Mouse (Mus musculus): ENCODE measurements around the gene Lyve1. TPM values are rescaled to one million over a fixed set of nuclear protein-coding genes. Genes with fewer than 3 reads are reported as not detected.

Gene Lyve1
- 15.6 TPM for polyA plus RNA-seq (2014; fragmentation: Illumina TruSeq; extraction: RNeasy Lipid Tissue Mini Kit (QIAGEN cat#74804); ENCODE audit: low replicate concordance)

DNA sequence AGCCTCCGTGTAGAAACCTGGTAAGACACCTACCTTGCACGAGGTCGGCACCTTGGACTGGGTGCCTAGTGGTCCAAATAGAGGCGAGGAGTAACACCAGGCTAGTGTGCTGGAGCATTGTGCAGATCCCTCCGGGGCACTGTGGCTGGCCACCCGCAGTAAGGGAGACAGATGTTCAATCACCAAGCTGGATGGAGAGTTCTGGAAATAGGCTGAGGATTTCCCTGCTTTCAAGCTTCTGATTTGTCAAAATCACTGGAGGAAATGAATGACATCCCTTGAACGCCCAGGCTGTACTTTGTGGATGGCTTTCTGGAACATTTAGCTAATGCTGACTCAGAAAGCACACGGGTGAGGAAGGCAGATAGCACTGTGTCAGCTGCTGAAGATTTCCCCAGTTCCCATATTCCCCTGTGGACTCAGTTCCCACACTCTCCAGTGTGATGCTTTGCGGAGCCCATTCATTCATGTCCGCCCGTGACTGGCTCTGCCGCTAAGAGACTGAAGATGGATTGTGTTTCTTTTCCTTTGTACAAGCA is at the start of gene Lyve1:
Gene Lyve1 (minus strand): TSS at position 489 of the 539 bp plus-strand sequence.

DNA sequence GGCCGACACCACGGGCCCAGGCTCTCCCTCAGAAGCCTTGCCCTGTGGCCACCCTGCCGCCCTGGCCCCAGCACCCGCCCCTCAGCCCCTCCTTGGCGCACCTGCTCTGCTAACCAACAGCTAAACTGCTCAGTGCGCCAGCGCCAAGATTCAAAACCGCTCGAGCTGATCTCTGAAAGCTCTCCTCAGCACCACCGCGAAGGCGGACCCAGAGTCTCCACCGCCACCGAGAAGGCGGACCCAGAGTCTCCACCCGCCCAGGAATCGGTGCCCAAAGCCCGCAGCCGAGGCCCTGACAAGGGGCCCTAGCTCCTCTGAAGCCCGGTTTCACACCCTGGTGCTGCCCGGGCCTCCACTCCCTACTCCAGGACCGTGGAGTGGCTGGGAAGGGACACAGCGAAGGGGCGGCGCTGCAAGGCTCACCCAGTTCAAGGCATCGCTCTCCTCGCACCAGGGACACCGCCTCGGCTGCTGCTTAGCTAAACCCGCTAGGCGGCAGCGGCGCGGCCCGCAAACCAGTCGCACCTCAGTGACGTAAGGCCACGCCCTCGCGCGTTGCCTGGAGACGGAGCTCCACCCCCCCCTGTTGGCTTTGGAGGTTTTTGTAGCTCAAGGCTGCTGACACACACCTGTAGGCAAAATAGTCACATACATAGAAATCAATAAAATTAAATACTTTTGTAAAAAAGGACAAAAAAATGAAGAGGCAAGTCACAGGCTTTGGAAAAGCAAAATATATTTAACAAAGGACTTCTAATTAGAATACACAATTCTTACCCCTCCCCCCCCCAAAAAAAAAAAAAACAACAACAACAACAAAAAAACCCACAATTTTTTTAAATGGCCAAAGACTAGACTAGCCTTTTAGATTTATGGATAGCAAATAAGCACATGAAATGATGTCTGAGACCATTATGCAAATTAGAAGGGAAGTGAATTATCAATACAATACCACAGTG is 18.8 kb downstream of the Lyve1 start, which contains the start of gene Rnf141:
Gene Rnf141 (minus strand): TSS at position 542 of the 959 bp plus-strand sequence.

Other genes starting within 250 kb of the Lyve1 start
- gene Sbf2, start 248.3 kb downstream of the Lyve1 start, polyA plus RNA-seq (2014; fragmentation: Illumina TruSeq; extraction: RNeasy Lipid Tissue Mini Kit (QIAGEN cat#74804); ENCODE audit: low replicate concordance), result 103 TPM
- gene Adm, start 235.6 kb downstream of the Lyve1 start, polyA plus RNA-seq (2014; fragmentation: Illumina TruSeq; extraction: RNeasy Lipid Tissue Mini Kit (QIAGEN cat#74804); ENCODE audit: low replicate concordance), result 1.4 TPM
- gene Ampd3, start 95.0 kb downstream of the Lyve1 start, polyA plus RNA-seq (2014; fragmentation: Illumina TruSeq; extraction: RNeasy Lipid Tissue Mini Kit (QIAGEN cat#74804); ENCODE audit: low replicate concordance), result 9.5 TPM
- gene Rnf141, start 18.8 kb downstream of the Lyve1 start, polyA plus RNA-seq (2014; fragmentation: Illumina TruSeq; extraction: RNeasy Lipid Tissue Mini Kit (QIAGEN cat#74804); ENCODE audit: low replicate concordance), result 111 TPM
- 10.3 TPM for gene Mrvi1, start 119.2 kb upstream of the Lyve1 start, polyA plus RNA-seq (2014; fragmentation: Illumina TruSeq; extraction: RNeasy Lipid Tissue Mini Kit (QIAGEN cat#74804); ENCODE audit: low replicate concordance)
- gene Ctr9, start 165.7 kb upstream of the Lyve1 start, polyA plus RNA-seq (2014; fragmentation: Illumina TruSeq; extraction: RNeasy Lipid Tissue Mini Kit (QIAGEN cat#74804); ENCODE audit: low replicate concordance), result 15.8 TPM
- 1,727 TPM for gene Eif4g2, start 219.8 kb upstream of the Lyve1 start, polyA plus RNA-seq (2014; fragmentation: Illumina TruSeq; extraction: RNeasy Lipid Tissue Mini Kit (QIAGEN cat#74804); ENCODE audit: low replicate concordance)